Mouse (Mus musculus) CD8-positive naive resting alpha-beta T cell, adult 2 months (primary cell): ENCODE measurements around the gene Tlr3.

Experiments
- DNase-seq, 2 experiments: peaks; one replicate each; pipeline ENCODE4 v3.0.0; 2022; ENCODE audit warnings: low read depth in 2 of 2, low spot score in 2 of 2

Gene Tlr3

GRCm38 (mm10) chr8:45355809-45356208 lies 55.1 kb downstream of the Tlr3 start:
- no peak for DNase-seq
